Mouse (Mus musculus) adipose tissue, adult 10 weeks (tissue): ENCODE data around the gene Togaram2. TPM values are rescaled to one million over a fixed set of nuclear protein-coding genes. Genes with fewer than 3 reads are reported as not detected.

Source experiments
- polyA plus RNA-seq: library from polyadenylated mRNA; stranded (reverse); fragments of 350-450 nt; fragmentation: Illumina TruSeq; extraction: RNeasy Lipid Tissue Mini Kit (QIAGEN cat#74804); gene quantifications from one replicate; pipeline ENCODE4 v1.2.3, GENCODE M21; 2014; ENCODE audit warnings: low read depth, low replicate concordance

Gene Togaram2
- 3.0 TPM for polyA plus RNA-seq

DNA sequence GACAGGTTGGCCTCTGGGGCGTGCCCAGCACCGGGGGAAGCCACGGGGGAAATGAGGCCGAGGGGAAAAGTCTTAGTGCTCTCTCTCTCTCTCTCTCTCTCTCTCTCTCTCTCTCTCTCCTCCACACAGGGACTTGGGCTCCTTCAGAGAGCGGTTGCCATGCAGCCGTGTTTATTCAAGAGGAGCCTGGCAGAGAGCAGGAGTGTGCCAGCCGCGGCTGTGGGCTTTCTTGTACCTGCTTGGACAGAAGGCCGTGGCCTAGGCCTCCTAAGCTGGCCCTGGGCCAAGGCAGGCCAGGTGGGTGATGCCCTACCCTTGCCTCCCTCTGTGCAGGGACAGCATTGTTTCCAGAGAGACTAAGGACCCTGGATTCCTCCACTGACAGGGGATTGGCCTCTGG lies at the start of gene Togaram2:
Gene Togaram2, plus strand, starts transcription at position 170 of the 400 bp plus-strand sequence.

DNA sequence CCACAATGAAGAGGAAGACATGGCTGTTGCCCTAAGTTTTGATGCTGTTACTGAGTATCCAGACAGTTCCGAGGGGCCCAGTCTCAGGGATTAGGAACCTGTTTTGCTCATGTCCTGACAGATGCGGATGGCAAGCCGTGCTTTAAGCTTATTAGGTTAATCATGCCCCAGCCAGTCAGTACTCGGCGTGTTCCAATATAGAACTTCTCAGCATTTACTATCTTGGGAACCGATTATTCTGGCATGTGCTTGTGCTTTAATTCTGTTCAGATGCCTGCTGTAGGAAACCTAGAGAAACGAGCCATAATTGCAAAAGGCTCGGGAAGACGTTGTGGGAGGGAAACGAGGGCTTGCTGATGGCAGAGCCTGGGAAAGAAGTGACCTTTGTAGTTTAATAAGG lies 79.8 kb downstream of the Togaram2 start, which contains the start of gene Pcare:
Gene Pcare, minus strand, starts transcription at position 64 of the 400 bp plus-strand sequence.

DNA sequence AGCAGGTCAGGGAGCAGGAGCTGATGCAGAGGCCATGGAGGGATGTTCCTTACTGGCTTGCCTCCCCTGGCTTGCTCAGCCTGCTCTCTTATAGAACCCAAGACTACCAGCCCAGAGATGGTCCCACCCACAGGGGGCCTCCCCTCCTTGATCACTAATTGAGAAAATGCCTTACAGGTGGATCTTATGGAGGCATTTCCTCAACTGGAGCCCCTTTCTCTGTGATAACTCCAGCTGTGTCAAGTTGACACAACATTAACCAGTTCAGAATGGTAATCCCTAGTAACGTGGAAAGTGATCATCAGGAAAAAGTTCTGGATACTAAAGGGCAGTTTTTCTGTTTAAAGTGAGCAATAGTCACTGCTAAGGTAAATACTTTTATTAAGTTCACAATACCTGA lies 95.1 kb downstream of the Togaram2 start, which contains the start of gene Clip4:
Gene Clip4, plus strand, starts transcription at position 301 of the 400 bp plus-strand sequence.

Other genes starting within 250 kb of the Togaram2 start
- gene Gm4707, start 213.3 kb upstream of the Togaram2 start, polyA plus RNA-seq = not detected
- gene Smchd1, start 197.9 kb upstream of the Togaram2 start, polyA plus RNA-seq = 26.4 TPM
- gene Ndc80, start 146.4 kb upstream of the Togaram2 start, polyA plus RNA-seq = 1.3 TPM
- 2.5 TPM for gene Spdya, start 121.2 kb upstream of the Togaram2 start, polyA plus RNA-seq
- gene Wdr43, start 57.4 kb upstream of the Togaram2 start, polyA plus RNA-seq = 30.3 TPM
- gene Pcare, start 79.6 kb downstream of the Togaram2 start, polyA plus RNA-seq = 0.05 TPM
- gene Clip4, start 95.2 kb downstream of the Togaram2 start, polyA plus RNA-seq = 11.5 TPM